Mouse (Mus musculus) liver, embryonic 12.5 days (tissue): ENCODE data around the gene Tmem132a. TPM values are rescaled to one million over a fixed set of nuclear protein-coding genes. Genes with fewer than 3 reads are reported as not detected.

Experiments
- ATAC-seq: fragments of 200-750 bp; cut with Nextera tagmentation; 2 replicates; pipeline ENCODE4 v1.8.0; 2017; ENCODE audit warnings: moderate number of reproducible peaks, mild to moderate bottlenecking, moderate library complexity
- H3K27ac ChIP-seq: fragments of 300-500 bp; sonication (generic); 2 replicates; pipeline ENCODE4 v1.5.1; 2016; ENCODE audit warnings: mild to moderate bottlenecking
- H3K27me3 ChIP-seq: fragments of 300-500 bp; sonication (generic); replicated peaks from 2 replicates; pipeline ENCODE4 v1.6.1; 2016; ENCODE audit warnings: mild to moderate bottlenecking, moderate library complexity
- H3K36me3 ChIP-seq: fragments of 300-500 bp; sonication (generic); 2 replicates; pipeline ENCODE4 v1.6.1; 2016; ENCODE audit warnings: mild to moderate bottlenecking, moderate library complexity
- H3K4me1 ChIP-seq: fragments of 300-500 bp; sonication (generic); 2 replicates; pipeline ENCODE4 v1.6.1; 2016
- H3K4me2 ChIP-seq: fragments of 300-500 bp; sonication (generic); 2 replicates; pipeline ENCODE4 v1.6.1; 2016; ENCODE audit warnings: mild to moderate bottlenecking, moderate library complexity
- H3K4me3 ChIP-seq: fragments of 300-500 bp; sonication (generic); 2 replicates; pipeline ENCODE4 v1.5.1; 2016; ENCODE audit warnings: mild to moderate bottlenecking, moderate library complexity
- H3K9ac ChIP-seq: fragments of 300-500 bp; sonication (generic); 2 replicates; pipeline ENCODE4 v1.6.1; 2016; ENCODE audit warnings: mild to moderate bottlenecking, moderate library complexity
- H3K9me3 ChIP-seq: fragments of 300-500 bp; sonication (generic); replicated peaks from 2 replicates; pipeline ENCODE4 v1.6.1; 2016; ENCODE audit warnings: mild to moderate bottlenecking, moderate library complexity
- WGBS: fragments of 180-500 bp; shearing (Covaris S2); methylation state at CpG from one replicate; pipeline ENCODE4 v1.1.7; 2016; ENCODE audit not compliant: insufficient replicate concordance; 5-methylcytosine and 5-hydroxymethylcytosine counted together
- polyA plus RNA-seq: library from polyadenylated mRNA; unstranded; fragments of >200 nt; fragmentation: Nextera tagmentation; extraction: Ambion mirVana; gene quantifications from 2 replicates; pipeline ENCODE4 v1.2.1, GENCODE M21; 2016

The Tmem132a gene
- polyA plus RNA-seq, 1 experiment from 2014 or later = 10.6 TPM

GRCm38 (mm10) chr19:10870676-10871075, 936 bp upstream of the Tmem132a start:
- no peak overlapping the region for H3K27ac ChIP-seq

GRCm38 (mm10) chr19:10869241-10869885, 377 bp downstream of the Tmem132a start:
- Histone ChIP-seq H3K9ac (peak overlapping the region; percentile 61), H3K27ac (no peak overlapping the region), H3K36me3 (peaks cover 55% of the 10 kb centered on the region), H3K27me3 (peaks cover 47% of the 10 kb centered on the region), H3K4me2 (peak overlapping the region; percentile 62), H3K9me3 (no peaks in the 10 kb centered on the region), H3K4me3 (peak overlapping the region; percentile 57), H3K4me1 (peaks cover 15% of the 10 kb centered on the region; the same call in 1 of the 2 replicates)
- peak; percentile 63 for ATAC-seq
- WGBS = 1% methylated on average over 40 of the region's 43 CpGs

More at GRCm38 (mm10) chr19:10870676-10871075, 936 bp upstream of the Tmem132a start:
- H3K9ac ChIP-seq = no peak overlapping the region
- no peak overlapping the region for H3K4me2 ChIP-seq
- peaks cover 15% of the 10 kb centered on the region; the same call in 1 of the 2 replicates for H3K4me1 ChIP-seq
- no peak for ATAC-seq
- no peaks in the 10 kb centered on the region for H3K9me3 ChIP-seq
- peaks cover 43% of the 10 kb centered on the region for H3K36me3 ChIP-seq
- WGBS = 71% methylated on average over 3 of the region's 3 CpGs
- H3K4me3 ChIP-seq = no peak overlapping the region
- peaks cover 47% of the 10 kb centered on the region for H3K27me3 ChIP-seq

GRCm38 (mm10) chr19:10868623-10869141, 1.1 kb downstream of the Tmem132a start:
- H3K27ac ChIP-seq = no peak overlapping the region
- no peaks in the 10 kb centered on the region for H3K9me3 ChIP-seq
- peaks cover 55% of the 10 kb centered on the region for H3K36me3 ChIP-seq
- WGBS = 5% methylated on average over 17 of the region's 17 CpGs
- H3K9ac ChIP-seq = no peak overlapping the region
- H3K4me3 ChIP-seq = peak overlapping the region; percentile 57
- H3K4me2 ChIP-seq = peak overlapping the region; percentile 62
- H3K4me1 ChIP-seq = peaks cover 15% of the 10 kb centered on the region; the same call in 1 of the 2 replicates
- ATAC-seq = no peak
- H3K27me3 ChIP-seq = peaks cover 47% of the 10 kb centered on the region

- Histone ChIP-seq H3K4me1 (peaks cover 15% of the 10 kb centered on the region; the same call in 1 of the 2 replicates), H3K4me3 (peak overlapping the region; percentile 57), H3K36me3 (peaks cover 54% of the 10 kb centered on the region), H3K27ac (no peak overlapping the region), H3K27me3 (peaks cover 47% of the 10 kb centered on the region), H3K9ac (no peak overlapping the region), H3K4me2 (peak overlapping the region; percentile 62), H3K9me3 (no peaks in the 10 kb centered on the region)
- no peak for ATAC-seq
- WGBS = 35% methylated on average over 5 of the region's 5 CpGs
Observed at GRCm38 (mm10) chr19:10867946-10868622, 1.7 kb downstream of the Tmem132a start.

GRCm38 (mm10) chr19:10866351-10866750, 3.4 kb downstream of the Tmem132a start:
- Histone ChIP-seq H3K4me3 (no peak overlapping the region), H3K36me3 (peaks cover 44% of the 10 kb centered on the region), H3K9me3 (no peaks in the 10 kb centered on the region), H3K9ac (no peak overlapping the region), H3K27ac (no peak overlapping the region), H3K4me1 (peaks cover 15% of the 10 kb centered on the region; the same call in 1 of the 2 replicates), H3K4me2 (no peak overlapping the region), H3K27me3 (peaks cover 44% of the 10 kb centered on the region)
- 73% methylated on average over 13 of the region's 13 CpGs for WGBS
- ATAC-seq = no peak

GRCm38 (mm10) chr19:10860072-10860497, 9.7 kb downstream of the Tmem132a start:
- Histone ChIP-seq H3K4me2 (no peak overlapping the region), H3K36me3 (peaks cover 42% of the 10 kb centered on the region), H3K27me3 (no peaks in the 10 kb centered on the region; the same call in 1 of the 2 replicates), H3K9me3 (no peaks in the 10 kb centered on the region), H3K4me3 (no peak overlapping the region), H3K9ac (no peak overlapping the region), H3K4me1 (no peaks in the 10 kb centered on the region), H3K27ac (no peak overlapping the region)
- peak; percentile 6; the same call in 1 of the 2 replicates for ATAC-seq
- WGBS = 39% methylated on average over 22 of the region's 22 CpGs

- Histone ChIP-seq H3K4me3 (no peak overlapping the region), H3K9ac (no peak overlapping the region), H3K4me2 (no peak overlapping the region), H3K36me3 (peaks cover 18% of the 10 kb centered on the region), H3K4me1 (no peaks in the 10 kb centered on the region), H3K27ac (no peak overlapping the region), H3K27me3 (peaks cover 19% of the 10 kb centered on the region; the same call in 1 of the 2 replicates), H3K9me3 (no peaks in the 10 kb centered on the region)
- ATAC-seq = no peak
- WGBS = 39% methylated on average over 2 of the region's 2 CpGs
Observed at GRCm38 (mm10) chr19:10856520-10856919, 13.2 kb downstream of the Tmem132a start.

GRCm38 (mm10) chr19:10855422-10855821, 14.3 kb downstream of the Tmem132a start:
- WGBS = 69% methylated on average over 3 of the region's 3 CpGs
- no peak overlapping the region for H3K27ac ChIP-seq
- H3K27me3 ChIP-seq = peaks cover 21% of the 10 kb centered on the region; the same call in 1 of the 2 replicates
- no peak for ATAC-seq
- H3K9ac ChIP-seq = no peak overlapping the region
- peaks cover 13% of the 10 kb centered on the region for H3K36me3 ChIP-seq
- no peak overlapping the region for H3K4me3 ChIP-seq
- H3K4me2 ChIP-seq = no peak overlapping the region
- no peaks in the 10 kb centered on the region for H3K4me1 ChIP-seq
- no peaks in the 10 kb centered on the region for H3K9me3 ChIP-seq

GRCm38 (mm10) chr19:10847311-10848087, 22.2 kb downstream of the Tmem132a start:
- no peak for ATAC-seq
- Histone ChIP-seq H3K4me3 (no peak overlapping the region), H3K36me3 (no peaks in the 10 kb centered on the region), H3K4me2 (no peak overlapping the region), H3K27me3 (peaks cover 64% of the 10 kb centered on the region), H3K4me1 (no peaks in the 10 kb centered on the region), H3K9me3 (no peaks in the 10 kb centered on the region), H3K27ac (no peak overlapping the region), H3K9ac (no peak overlapping the region)
- WGBS = 49% methylated on average over 3 of the region's 3 CpGs

- Histone ChIP-seq H3K36me3 (no peaks in the 10 kb centered on the region), H3K27ac (no peak overlapping the region), H3K4me1 (peaks cover 4% of the 10 kb centered on the region; the same call in 1 of the 2 replicates), H3K9ac (no peak overlapping the region), H3K4me3 (no peak overlapping the region), H3K27me3 (peaks cover 63% of the 10 kb centered on the region), H3K9me3 (no peaks in the 10 kb centered on the region), H3K4me2 (no peak overlapping the region)
- 66% methylated on average over 7 of the region's 7 CpGs for WGBS
- ATAC-seq = no peak
Observed at GRCm38 (mm10) chr19:10846150-10846549, 23.6 kb downstream of the Tmem132a start.

GRCm38 (mm10) chr19:10845454-10845853, 24.3 kb downstream of the Tmem132a start:
- Histone ChIP-seq H3K27ac (no peak overlapping the region), H3K9me3 (no peaks in the 10 kb centered on the region), H3K4me2 (no peak overlapping the region), H3K9ac (no peak overlapping the region), H3K4me1 (peaks cover 4% of the 10 kb centered on the region; the same call in 1 of the 2 replicates), H3K4me3 (no peak overlapping the region), H3K27me3 (peaks cover 64% of the 10 kb centered on the region), H3K36me3 (no peaks in the 10 kb centered on the region)
- 50% methylated on average over 3 of the region's 3 CpGs for WGBS
- no peak for ATAC-seq
